Mouse (Mus musculus): ENCODE measurements at regions not wholly inside any gene's neighbourhood (a gene's known extent, or its start where the extent isn't known, plus 50 kb on each side); places are given as distances from the start of the nearest gene placed in this dataset.

- H3K27ac ChIP-seq = peak overlapping the region; percentile 99
- H3K4me3 ChIP-seq = no peak overlapping the region
- intact Hi-C loops (cut with DNase I) = no loop called here
- TF ChIP-seq CTCF (IDR thresholded peaks at IDR 0.05) = no peak
- no peak for DNase-seq
These were observed 211.4 kb downstream of the Bcl2l11 start for GRCm38 (mm10) chr2:128337192-128337591.

- intact Hi-C loops (cut with DNase I) = no loop called here
- TF ChIP-seq CTCF (IDR thresholded peaks at IDR 0.05) = no peak
- DNase-seq = no peak
- peak overlapping the region; percentile 99 for H3K27ac ChIP-seq
- no peak overlapping the region for H3K4me3 ChIP-seq
These were observed 212.0 kb downstream of the Bcl2l11 start for GRCm38 (mm10) chr2:128337791-128338190.

GRCm38 (mm10) chr2:128338474-128338873 is 212.6 kb downstream of the Bcl2l11 start:
- H3K4me3 ChIP-seq = peak overlapping the region; percentile 47
- intact Hi-C loops (cut with DNase I) = no loop called here
- DNase-seq = peak; percentile 72
- H3K27ac ChIP-seq = peak overlapping the region; percentile 99
- TF ChIP-seq CTCF (IDR thresholded peaks at IDR 0.05) = no peak

GRCm38 (mm10) chr2:128339061-128339642 is 213.3 kb downstream of the Bcl2l11 start:
- DNase-seq = peak; percentile 64
- intact Hi-C loops (cut with DNase I) = no loop called here
- H3K27ac ChIP-seq = peak overlapping the region; percentile 99
- no peak for TF ChIP-seq CTCF (IDR thresholded peaks at IDR 0.05)
- peak overlapping the region; percentile 47 for H3K4me3 ChIP-seq

GRCm38 (mm10) chr2:128339643-128340487 is 214.0 kb downstream of the Bcl2l11 start:
- peak; percentile 45 for DNase-seq
- Histone ChIP-seq H3K27ac (peak overlapping the region; percentile 99), H3K4me3 (peak overlapping the region; percentile 47)
- peak; percentile 8; the same call in 1 of the 2 replicates for TF ChIP-seq CTCF (IDR thresholded peaks at IDR 0.05)
- intact Hi-C loops (cut with DNase I) = loop anchor here (5.0 kb wide), 1 partner anchor 52 kb away; no protein-coding TSS in a partner anchor

- intact Hi-C loops (cut with DNase I) = loop anchor here (5.0 kb wide), 1 partner anchor 52 kb away; no protein-coding TSS in a partner anchor
- Histone ChIP-seq H3K4me3 (no peak overlapping the region), H3K27ac (peak overlapping the region; percentile 99; the same call in 1 of the 2 replicates)
- DNase-seq = no peak
- no peak for TF ChIP-seq CTCF (IDR thresholded peaks at IDR 0.05)
These were observed 214.9 kb downstream of the Bcl2l11 start for GRCm38 (mm10) chr2:128340631-128341240.

GRCm38 (mm10) chr2:128342212-128342611 is 216.4 kb downstream of the Bcl2l11 start:
- no peak for TF ChIP-seq CTCF (IDR thresholded peaks at IDR 0.05)
- intact Hi-C loops (cut with DNase I) = loop anchor here (5.0 kb wide), 1 partner anchor 50 kb away; no protein-coding TSS in a partner anchor
- H3K4me3 ChIP-seq = no peak overlapping the region
- H3K27ac ChIP-seq = no peak overlapping the region
- no peak for DNase-seq

- intact Hi-C loops (cut with DNase I) = no loop called here
These were observed 219.7 kb downstream of the Bcl2l11 start for GRCm38 (mm10) chr2:128345557-128345956.

GRCm38 (mm10) chr2:128348556-128348955 is 222.7 kb downstream of the Bcl2l11 start:
- no peak for DNase-seq
- TF ChIP-seq CTCF (IDR thresholded peaks at IDR 0.05) = peak; percentile 45
- H3K27ac ChIP-seq = no peak overlapping the region
- H3K4me3 ChIP-seq = no peak overlapping the region
- intact Hi-C loops (cut with DNase I) = no loop called here

More at GRCm38 (mm10) chr2:128345557-128345956, 219.7 kb downstream of the Bcl2l11 start:
- Histone ChIP-seq H3K27ac (no peak overlapping the region), H3K4me3 (no peak overlapping the region)
- DNase-seq = no peak
- no peak for TF ChIP-seq CTCF (IDR thresholded peaks at IDR 0.05)

- DNase-seq = no peak
- Histone ChIP-seq H3K4me3 (no peak overlapping the region), H3K27ac (no peak overlapping the region)
- intact Hi-C loops (cut with DNase I) = no loop called here
- no peak for TF ChIP-seq CTCF (IDR thresholded peaks at IDR 0.05)
These were observed 225.6 kb downstream of the Bcl2l11 start for GRCm38 (mm10) chr2:128351405-128351804.

- intact Hi-C loops (cut with DNase I) = no loop called here
- no peak for TF ChIP-seq CTCF (IDR thresholded peaks at IDR 0.05)
- no peak overlapping the region for H3K4me3 ChIP-seq
- H3K27ac ChIP-seq = no peak overlapping the region
- no peak for DNase-seq
These were observed 226.7 kb downstream of the Bcl2l11 start for GRCm38 (mm10) chr2:128352533-128352932.

- no peak for DNase-seq
- TF ChIP-seq CTCF (IDR thresholded peaks at IDR 0.05) = no peak
These were observed 227.6 kb downstream of the Bcl2l11 start for GRCm38 (mm10) chr2:128353457-128353856.

GRCm38 (mm10) chr2:128356326-128356725 is 230.5 kb downstream of the Bcl2l11 start:
- H3K4me3 ChIP-seq = no peak overlapping the region
- intact Hi-C loops (cut with DNase I) = no loop called here
- H3K27ac ChIP-seq = no peak overlapping the region
- TF ChIP-seq CTCF (IDR thresholded peaks at IDR 0.05) = no peak
- no peak for DNase-seq

More at GRCm38 (mm10) chr2:128353457-128353856, 227.6 kb downstream of the Bcl2l11 start:
- intact Hi-C loops (cut with DNase I) = no loop called here
- no peak overlapping the region for H3K27ac ChIP-seq
- no peak overlapping the region for H3K4me3 ChIP-seq

All from gastrocnemius, adult 2 months (tissue).